Mouse (Mus musculus): ENCODE data around the gene Il1r1. TPM values are rescaled to one million over a fixed set of nuclear protein-coding genes. Genes with fewer than 3 reads are reported as not detected.
"Not testable (repeated sequence)": the region's sequence is repeated elsewhere in the genome, so short reads cannot be mapped to it uniquely, and the experiment has no call there.

The Il1r1 gene
- total RNA-seq, 2 experiments from 2014 or later: 2.1 TPM

DNA sequence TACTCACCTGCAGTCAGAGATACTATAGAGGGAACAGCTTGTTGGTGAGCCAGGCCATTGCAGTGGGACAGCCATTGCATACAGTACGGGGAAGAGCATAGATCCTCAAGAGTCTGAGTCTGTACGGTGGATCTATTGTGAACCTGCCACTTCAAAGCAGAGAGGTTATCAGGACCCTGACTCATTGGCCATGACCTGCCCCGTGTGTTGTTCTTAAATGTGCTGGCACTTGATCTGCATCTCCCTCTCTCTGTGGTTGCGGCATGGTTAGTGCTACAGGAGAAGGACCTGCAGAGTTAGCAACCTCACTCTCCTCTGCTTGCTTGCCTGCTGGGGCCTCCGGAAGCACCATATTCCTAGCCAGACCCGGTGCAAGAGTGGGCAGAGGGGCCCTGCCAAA, 43.7 kb downstream of the Il1r1 start:
- intact Hi-C loops (cut with DNase I): no loop called here
- no peak for DNase-seq

- intact Hi-C loops (cut with DNase I): no loop called here
- no peak for DNase-seq
Measured at GRCm38 (mm10) chr1:40270415-40270814, 45.5 kb downstream of the Il1r1 start.

DNA sequence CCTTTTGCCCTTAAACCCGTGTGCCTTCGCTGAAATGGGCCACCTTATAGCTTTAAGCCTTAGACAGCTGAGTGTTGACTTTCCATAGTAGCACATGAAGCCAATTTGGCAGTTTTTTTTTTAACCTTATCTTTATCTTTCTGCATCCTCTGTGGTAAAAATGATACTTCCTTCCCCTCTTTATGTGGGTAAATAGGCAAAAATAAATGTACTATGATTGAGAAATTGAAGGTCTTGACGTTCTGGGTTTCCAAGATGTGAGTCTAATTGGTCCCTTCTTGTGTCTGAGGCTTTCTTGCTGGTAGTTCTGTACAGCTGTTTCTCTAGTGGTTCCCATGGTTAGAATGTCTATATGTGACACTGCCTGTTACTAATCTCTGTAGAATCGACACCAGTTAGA, 46.2 kb downstream of the Il1r1 start:
- intact Hi-C loops (cut with DNase I): no loop called here
- no peak for DNase-seq

DNA sequence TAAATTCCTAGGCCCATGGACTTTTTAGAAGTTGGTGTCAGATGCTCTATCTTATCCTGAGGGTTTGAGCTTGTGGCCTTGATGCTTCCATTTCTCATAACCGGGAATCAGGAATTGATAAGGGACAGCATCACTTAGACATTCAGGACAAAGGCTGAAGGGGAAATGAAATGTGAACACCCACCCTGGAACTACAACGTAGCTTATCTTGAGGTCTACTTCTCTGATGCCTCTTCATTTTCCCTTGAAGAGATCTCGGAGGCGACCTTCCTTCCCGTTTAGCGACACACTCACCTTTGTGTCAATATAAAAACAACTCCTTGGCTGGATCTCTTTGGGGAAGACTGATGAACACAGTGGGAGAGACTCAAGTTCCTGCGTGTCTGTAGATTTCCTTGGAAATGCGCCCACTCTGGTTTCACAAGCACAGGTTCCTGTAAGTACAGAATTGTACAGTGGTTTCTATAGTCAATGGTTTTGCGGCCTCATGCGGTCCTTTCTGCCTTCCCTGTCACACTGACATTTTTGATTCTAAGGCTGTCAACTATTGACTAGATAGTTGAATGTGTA, 46.7 kb downstream of the Il1r1 start:
- DNase-seq: no peak
- intact Hi-C loops (cut with DNase I): no loop called here

GRCm38 (mm10) chr1:40272204-40272603, 47.3 kb downstream of the Il1r1 start:
- no peak for DNase-seq
- intact Hi-C loops (cut with DNase I): no loop called here

DNA sequence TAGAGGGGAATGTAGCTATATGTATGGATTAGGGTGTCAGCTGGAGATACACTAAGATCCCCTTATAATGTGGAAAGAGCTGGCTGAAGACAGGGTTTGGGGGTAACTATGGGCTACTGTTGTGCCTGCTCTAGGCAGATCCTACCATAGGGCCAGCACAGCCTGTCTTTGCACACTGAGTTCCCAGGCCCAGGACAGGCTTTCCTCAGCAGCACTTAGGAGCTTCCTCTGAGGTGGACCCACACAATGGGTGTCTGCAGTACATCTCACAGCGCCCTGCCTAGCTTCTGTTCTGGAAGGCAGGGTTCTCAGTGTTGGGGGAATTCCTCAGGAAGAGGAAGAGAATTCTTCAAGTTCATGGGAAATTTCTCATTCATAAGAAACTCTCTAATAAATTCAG, 48.6 kb downstream of the Il1r1 start:
- no peak for DNase-seq
- intact Hi-C loops (cut with DNase I): no loop called here

DNA sequence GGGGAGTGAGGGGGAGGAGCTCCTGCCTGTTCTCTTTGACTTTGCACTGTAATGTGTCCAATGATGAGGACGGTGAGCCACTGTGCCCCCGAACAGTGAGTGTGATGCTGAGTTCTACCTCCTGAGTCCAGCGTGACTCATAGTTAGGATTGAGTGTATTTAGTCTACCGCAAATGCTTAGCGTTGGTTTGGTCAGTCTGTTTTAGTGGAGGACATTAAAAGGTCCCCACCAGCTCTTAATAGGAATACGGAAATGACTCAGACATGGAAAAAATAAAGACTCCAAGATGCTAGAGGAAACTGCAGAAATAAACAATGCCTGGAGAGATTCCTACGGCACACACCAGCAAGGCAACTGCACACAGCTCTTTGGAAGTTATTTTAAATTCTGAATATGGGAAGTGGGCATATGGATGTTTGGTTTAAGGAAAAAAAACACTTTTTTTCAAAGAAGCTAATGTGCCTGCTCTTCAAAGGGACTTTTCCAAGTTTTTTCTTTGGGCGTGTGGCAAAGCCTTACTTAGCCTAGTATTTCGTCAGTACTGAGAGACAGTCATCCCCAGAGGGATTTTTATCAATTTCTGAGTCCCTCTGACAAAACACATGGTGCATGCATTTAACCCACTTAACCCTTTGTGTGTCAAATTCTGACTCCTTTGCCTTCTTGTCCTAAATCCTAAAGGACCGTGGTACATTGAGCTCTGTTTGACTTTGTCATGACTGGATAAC, 50.6 kb downstream of the Il1r1 start:
- DNase-seq: no peak
- intact Hi-C loops (cut with DNase I): no loop called here

GRCm38 (mm10) chr1:40277944-40278343, 53.1 kb downstream of the Il1r1 start:
- no peak for DNase-seq
- intact Hi-C loops (cut with DNase I): no loop called here

DNA sequence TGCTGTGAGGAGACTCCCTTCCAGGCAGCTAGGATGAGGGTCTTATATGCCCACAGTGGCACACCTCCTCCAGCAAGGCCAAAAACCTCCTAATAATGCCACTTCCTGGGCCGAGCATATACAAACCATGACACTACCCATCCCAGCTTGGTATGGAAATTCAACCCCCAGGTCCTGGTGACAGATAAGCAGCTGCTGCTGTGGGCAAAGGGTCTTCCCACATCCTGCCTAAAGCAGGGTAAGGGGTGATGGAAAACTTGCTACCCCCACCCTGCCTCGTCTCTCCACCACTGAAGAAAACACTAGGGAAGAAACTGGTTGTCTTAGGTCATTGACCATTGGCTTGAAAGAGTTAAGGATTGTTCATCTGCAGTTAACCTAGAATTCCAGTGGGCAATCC, 53.8 kb downstream of the Il1r1 start:
- intact Hi-C loops (cut with DNase I): no loop called here
- DNase-seq: no peak

DNA sequence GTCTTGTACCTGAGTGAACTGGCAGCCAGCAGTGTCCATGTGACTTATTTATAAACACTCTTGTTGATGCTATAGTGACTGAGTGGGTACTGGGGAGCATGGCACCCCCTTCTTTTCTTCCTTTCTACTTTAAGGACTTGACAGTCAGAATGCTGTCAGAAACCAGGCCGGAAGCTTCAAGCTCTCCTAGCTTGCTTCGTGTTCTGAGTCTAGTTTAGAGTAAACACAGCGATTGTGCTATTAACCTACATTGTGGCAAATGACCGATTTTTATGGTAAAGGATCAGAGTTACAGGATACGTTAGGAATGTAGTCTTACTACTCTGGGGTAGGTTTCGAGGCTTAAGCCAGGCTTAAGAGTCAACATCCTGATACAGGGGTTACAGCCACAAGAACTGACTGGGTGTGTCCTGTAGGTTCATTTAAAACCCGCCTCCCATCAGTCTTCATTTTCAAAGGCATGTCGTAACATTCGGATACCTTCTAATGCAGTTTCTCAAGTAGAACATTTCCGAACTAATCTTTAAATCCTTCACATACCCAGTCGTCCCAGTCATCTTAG, 54.4 kb downstream of the Il1r1 start:
- intact Hi-C loops (cut with DNase I): no loop called here
- no peak for DNase-seq

DNA sequence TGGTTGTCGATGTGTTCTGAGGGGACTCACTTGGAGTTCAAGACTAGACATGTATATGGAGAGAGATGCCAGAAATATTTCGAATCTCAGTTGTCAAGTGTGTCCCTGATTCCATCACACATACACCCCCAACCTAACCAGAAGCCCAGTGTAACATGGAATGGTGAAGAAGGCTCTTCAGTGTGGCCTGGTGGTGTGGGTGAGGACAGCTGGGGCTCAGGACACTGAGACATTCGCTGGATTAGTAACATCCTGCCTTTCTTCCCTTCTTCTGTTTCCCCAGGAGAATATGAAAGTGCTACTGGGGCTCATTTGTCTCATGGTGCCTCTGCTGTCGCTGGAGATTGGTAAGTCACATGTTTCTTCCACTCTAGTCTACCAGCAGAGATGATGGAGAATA, 57.1 kb downstream of the Il1r1 start:
- DNase-seq: no peak
- intact Hi-C loops (cut with DNase I): no loop called here

- intact Hi-C loops (cut with DNase I): no loop called here
- DNase-seq: no peak
Measured at GRCm38 (mm10) chr1:40282394-40282793, 57.5 kb downstream of the Il1r1 start.

DNA sequence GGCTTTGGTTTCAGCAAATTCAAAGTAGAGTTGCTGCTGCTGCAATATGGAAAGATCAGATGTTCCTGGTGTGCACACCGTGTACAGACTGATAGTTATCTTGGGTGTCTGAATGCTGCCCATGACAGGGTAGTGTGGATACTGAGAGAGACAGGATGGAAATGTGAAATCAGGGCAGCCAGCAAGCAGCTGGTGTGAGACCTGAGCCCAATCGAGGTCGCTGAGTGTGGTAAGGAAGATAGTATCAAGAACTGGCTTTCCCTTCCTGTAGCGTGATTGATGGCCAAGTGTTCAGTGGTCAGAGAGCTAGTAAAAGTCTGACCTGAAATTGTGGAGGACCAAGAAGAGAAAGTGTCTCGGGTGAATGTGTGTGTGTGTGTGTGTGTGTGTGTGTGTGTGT, 59.1 kb downstream of the Il1r1 start:
- intact Hi-C loops (cut with DNase I): no loop called here
- no peak for DNase-seq

GRCm38 (mm10) chr1:40290489-40291255, 65.8 kb downstream of the Il1r1 start:
- DNase-seq: no peak
- intact Hi-C loops (cut with DNase I): no loop called here

DNA sequence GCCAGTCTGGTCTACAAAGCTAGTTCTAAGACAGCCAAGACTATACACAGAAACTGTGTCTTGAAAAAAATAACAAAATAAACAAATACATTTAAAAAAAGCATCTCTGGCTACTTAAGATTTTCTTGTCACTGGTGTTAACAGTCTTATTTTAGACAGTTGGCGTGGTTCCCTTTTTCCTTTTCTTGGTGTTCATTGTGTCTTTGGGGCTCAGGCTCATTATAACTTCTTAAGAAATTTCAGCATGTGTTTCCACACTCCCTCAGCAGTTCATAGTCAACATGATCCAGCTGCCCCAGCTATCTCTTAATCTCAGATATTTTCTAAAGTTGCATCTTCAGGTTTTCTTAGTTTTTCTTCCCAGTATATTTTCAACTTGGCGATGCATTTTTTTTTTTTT, 67.4 kb downstream of the Il1r1 start:
- DNase-seq: no peak
- intact Hi-C loops (cut with DNase I): no loop called here

DNA sequence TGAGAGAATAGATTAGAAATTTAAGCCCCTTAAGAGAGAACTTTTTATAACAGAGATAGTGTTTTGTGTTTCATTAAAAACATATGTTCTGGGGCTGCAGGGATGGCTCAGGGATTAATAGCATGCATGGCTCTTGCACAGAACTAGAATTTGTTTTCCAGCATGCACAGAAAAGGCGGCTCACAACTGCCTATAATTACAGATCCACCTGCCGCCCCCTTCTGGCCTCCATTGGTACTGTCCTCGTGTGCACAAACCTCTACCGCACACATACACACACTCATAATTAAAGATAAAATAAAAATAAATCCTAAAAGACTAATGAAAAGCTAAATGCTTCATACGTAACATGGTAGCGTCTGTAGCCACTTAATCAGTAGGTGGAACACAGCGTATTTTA, 69.0 kb downstream of the Il1r1 start:
- intact Hi-C loops (cut with DNase I): no loop called here
- no peak for DNase-seq

DNA sequence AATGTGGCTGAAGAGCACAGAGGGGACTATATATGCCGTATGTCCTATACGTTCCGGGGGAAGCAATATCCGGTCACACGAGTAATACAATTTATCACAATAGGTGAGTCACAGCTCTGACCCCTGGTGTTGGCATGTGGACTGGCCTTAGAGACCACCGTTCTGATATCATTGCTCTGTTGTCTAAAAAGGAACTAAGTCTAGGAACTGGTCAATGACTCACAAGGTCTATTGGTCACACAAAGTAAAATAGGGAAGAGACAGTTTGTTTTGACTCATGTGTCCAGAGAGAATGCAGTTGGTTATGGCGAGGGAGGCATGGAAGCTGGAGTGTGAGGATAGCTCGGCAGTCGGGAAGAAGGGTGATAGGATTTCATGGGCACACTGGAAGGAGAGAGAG, 69.9 kb downstream of the Il1r1 start:
- DNase-seq: no peak
- intact Hi-C loops (cut with DNase I): no loop called here

DNA sequence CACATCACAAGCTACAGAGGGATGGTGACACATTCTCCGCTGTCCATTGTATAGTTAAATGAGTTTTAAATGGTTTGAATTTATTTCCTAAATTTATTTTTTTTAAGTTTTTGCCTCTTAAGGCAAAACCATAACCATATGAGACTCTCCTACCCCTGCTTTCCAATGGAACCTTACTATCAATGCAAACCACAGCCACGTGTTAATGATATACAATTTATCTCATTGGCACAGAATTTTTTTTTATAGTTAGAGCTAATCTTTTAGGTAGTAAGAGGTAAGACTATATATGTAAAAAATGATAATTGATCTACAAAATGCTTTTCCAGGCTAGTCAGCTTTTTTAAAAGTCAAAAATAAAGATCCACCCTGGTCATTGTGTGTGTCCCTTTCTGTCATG, 73.2 kb downstream of the Il1r1 start:
- intact Hi-C loops (cut with DNase I): no loop called here
- no peak for DNase-seq

- intact Hi-C loops (cut with DNase I): no loop called here
- DNase-seq: no peak
Measured at GRCm38 (mm10) chr1:40303179-40303866, 78.4 kb downstream of the Il1r1 start.

GRCm38 (mm10) chr1:40304321-40304720, 79.4 kb downstream of the Il1r1 start:
- intact Hi-C loops (cut with DNase I); DNase-seq: not testable (repeated sequence)

DNA sequence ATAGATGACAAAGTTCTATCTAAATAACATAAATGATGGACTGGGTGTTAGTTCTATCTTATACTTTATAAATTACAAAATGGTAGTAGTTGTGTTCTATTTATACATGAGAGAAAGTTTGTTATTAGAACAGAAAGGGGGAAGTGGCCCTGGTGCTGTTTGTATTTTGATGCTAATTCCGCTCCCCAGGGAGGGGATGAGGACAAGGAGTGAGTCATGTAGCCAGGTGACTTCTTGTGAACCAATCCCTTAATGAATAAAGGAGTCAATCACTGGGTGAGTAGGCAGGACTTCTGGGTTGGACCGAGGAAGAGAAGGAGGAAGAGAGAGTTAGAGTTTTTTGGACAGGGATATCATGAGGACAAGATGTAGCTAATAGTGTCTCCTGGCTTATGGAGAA, 81.2 kb downstream of the Il1r1 start:
- DNase-seq: no peak

More for the DNA sequence above, 81.2 kb downstream of the Il1r1 start:
- intact Hi-C loops (cut with DNase I): no loop called here

All from gastrocnemius, postnatal 36 days (tissue).